Mouse (Mus musculus) hindbrain, embryonic 13.5 days (tissue): ENCODE measurements around the gene Kif5a. TPM values are rescaled to one million over a fixed set of nuclear protein-coding genes. Genes with fewer than 3 reads are reported as not detected.
"Not testable (repeated sequence)": the region's sequence is repeated elsewhere in the genome, so short reads cannot be mapped to it uniquely, and the experiment has no call there.

Experiments used
- ATAC-seq: fragments of 200-750 bp; cut with Nextera tagmentation; 2 replicates; pipeline ENCODE4 v1.8.0; 2017; ENCODE audit warnings: moderate TSS enrichment; ENCODE audit not compliant: low FRiP score
- H3K27ac ChIP-seq: fragments of 300-500 bp; sonication (generic); 2 replicates; pipeline ENCODE4 v1.5.1; 2015; ENCODE audit warnings: inconsistent platforms, mild to moderate bottlenecking, moderate library complexity
- H3K27me3 ChIP-seq: fragments of 300-500 bp; sonication (generic); 2 replicates; pipeline ENCODE4 v1.6.1; 2015; ENCODE audit warnings: mild to moderate bottlenecking, inconsistent platforms
- H3K36me3 ChIP-seq: fragments of 300-500 bp; sonication (generic); 2 replicates; pipeline ENCODE4 v1.6.1; 2015; ENCODE audit warnings: mild to moderate bottlenecking, inconsistent platforms
- H3K4me1 ChIP-seq: fragments of 300-500 bp; sonication (generic); replicated peaks from 2 replicates; pipeline ENCODE4 v1.6.1; 2015; ENCODE audit warnings: inconsistent platforms
- H3K4me2 ChIP-seq: fragments of 300-500 bp; sonication (generic); 2 replicates; pipeline ENCODE4 v1.6.1; 2015; ENCODE audit warnings: inconsistent platforms, mild to moderate bottlenecking, moderate library complexity
- H3K4me3 ChIP-seq: fragments of 300-500 bp; sonication (generic); 2 replicates; pipeline ENCODE4 v1.5.1; 2015; ENCODE audit warnings: mild to moderate bottlenecking, inconsistent platforms
- H3K9ac ChIP-seq: fragments of 300-500 bp; sonication (generic); 2 replicates; pipeline ENCODE4 v1.6.1; 2015; ENCODE audit warnings: mild to moderate bottlenecking, inconsistent platforms
- H3K9me3 ChIP-seq: fragments of 300-500 bp; sonication (generic); 2 replicates; pipeline ENCODE4 v1.6.1; 2016; ENCODE audit warnings: inconsistent platforms
- WGBS: fragments of 180-500 bp; shearing (Covaris S2); methylation state at CpG from one replicate; pipeline ENCODE4 v1.1.7; 2015; 5-methylcytosine and 5-hydroxymethylcytosine counted together
- polyA plus RNA-seq: library from polyadenylated mRNA; unstranded; fragments of >200 nt; fragmentation: Nextera tagmentation; extraction: Ambion mirVana; gene quantifications from 2 replicates; pipeline ENCODE4 v1.2.1, GENCODE M21; 2015

Kif5a gene
- polyA plus RNA-seq, 1 experiment from 2014 or later: 86.3 TPM

- WGBS: 87% methylated on average over 1 of the region's 1 CpGs
- not testable (repeated sequence) for H3K27ac ChIP-seq, H3K4me3 ChIP-seq, H3K9me3 ChIP-seq, H3K4me2 ChIP-seq, H3K9ac ChIP-seq, H3K27me3 ChIP-seq, ATAC-seq
- H3K36me3 ChIP-seq: peaks cover 24% of the 10 kb centered on the region
- peaks cover 75% of the 10 kb centered on the region for H3K4me1 ChIP-seq
Measured at GRCm38 (mm10) chr10:127192057-127192328, 71.2 kb downstream of the Kif5a start.

DNA sequence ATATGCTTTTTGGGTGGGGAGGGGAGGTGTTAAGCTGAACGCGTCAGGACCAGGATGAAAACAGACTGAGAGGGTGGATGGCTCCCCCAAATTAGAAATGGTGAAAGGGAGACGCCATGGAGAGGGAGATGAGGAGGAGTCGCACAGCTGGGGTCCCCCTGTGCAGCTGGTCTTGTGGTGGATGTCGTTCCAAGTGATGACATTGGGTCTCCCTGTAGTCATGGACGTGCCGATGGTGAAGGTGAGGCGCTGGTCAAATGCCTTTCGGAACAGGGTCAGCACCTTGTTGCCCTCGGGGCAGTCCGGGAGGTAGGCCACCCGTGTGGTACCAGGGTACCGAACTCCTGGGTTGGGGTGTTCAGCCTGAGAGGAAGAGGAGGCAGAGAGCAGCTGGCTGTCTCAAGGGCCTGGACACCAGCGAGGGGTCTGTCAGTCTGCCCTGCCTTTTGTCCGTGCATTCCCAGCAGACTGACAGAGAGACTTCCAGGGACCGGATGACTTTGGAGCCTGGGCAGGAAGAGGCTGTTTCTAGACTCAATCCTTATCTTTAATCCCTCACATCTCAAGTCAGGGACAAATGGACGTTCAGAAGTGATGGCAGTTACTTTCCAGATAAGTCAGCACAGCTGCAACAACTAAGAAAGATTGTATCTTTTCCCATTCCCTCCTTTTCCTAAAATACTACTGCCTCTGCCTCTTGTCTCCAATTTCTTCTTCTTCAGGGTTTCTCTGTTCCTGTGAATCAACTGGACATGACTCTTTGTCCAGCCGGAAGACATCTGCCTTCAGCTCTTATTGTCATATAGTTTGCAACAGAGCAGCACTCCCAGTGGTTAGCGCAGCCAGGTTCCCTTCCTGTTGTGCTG, 71.7 kb downstream of the Kif5a start:
- H3K4me1 ChIP-seq: peaks cover 73% of the 10 kb centered on the region
- H3K36me3 ChIP-seq: peaks cover 29% of the 10 kb centered on the region
- no peak overlapping the region for H3K4me2 ChIP-seq
- H3K9ac ChIP-seq: no peak overlapping the region
- H3K4me3 ChIP-seq: no peak overlapping the region
- ATAC-seq: no peak
- H3K27me3 ChIP-seq: no peaks in the 10 kb centered on the region
- no peaks in the 10 kb centered on the region for H3K9me3 ChIP-seq
- 81% methylated on average over 19 of the region's 19 CpGs for WGBS
- no peak overlapping the region for H3K27ac ChIP-seq

DNA sequence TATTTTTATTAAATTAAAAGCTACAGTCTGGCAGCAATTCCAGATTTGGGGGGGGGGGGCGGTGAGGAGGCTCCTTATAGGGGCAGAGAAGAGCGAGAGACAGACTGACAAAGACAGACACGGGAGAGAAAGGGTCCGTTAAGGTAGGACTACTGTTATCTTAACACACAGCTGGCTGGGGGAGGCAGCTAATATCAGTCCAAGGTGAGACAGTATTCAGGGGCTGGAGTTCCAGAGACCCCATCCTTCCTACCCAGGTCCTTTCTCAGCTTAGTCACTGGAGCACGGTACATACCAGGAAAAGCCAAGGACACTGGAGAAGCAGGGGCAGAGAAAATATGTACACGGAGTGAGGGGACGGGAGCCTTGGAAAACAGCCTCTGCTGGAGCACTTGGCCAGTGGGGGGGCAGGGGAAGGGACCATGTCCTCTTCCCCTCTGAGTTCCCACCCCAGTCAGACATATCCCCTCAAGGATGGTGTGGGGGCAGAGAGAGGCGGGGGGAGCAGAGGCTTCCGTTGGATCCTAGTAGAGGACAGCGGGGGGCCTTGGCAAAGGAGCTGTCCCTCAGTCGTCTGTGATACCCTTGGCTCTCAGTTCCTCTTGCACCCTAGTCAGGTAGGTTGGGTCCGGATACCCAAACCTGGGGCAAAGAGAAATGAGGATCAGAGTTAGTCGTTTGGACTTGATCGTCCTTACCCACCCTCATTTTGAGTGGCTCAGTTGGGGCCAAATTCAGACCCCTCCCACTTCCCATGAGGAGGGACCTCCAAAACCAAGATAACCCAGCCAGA, 72.6 kb downstream of the Kif5a start:
- Histone ChIP-seq H3K4me1 (peaks cover 67% of the 10 kb centered on the region), H3K36me3 (peaks cover 29% of the 10 kb centered on the region), H3K27ac (peak overlapping the region; percentile 23; the same call in 1 of the 2 replicates), H3K27me3 (0 out of 2 replicates have a peak, but pooled peaks cover under 1% of the 10 kb centered on the region), H3K4me3 (peak overlapping the region; percentile 11; the same call in 1 of the 2 replicates), H3K4me2 (peak overlapping the region; percentile 98), H3K9me3 (no peaks in the 10 kb centered on the region), H3K9ac (peak overlapping the region; percentile 85; the same call in 1 of the 2 replicates)
- 34% methylated on average over 13 of the region's 14 CpGs for WGBS
- ATAC-seq: no peak

DNA sequence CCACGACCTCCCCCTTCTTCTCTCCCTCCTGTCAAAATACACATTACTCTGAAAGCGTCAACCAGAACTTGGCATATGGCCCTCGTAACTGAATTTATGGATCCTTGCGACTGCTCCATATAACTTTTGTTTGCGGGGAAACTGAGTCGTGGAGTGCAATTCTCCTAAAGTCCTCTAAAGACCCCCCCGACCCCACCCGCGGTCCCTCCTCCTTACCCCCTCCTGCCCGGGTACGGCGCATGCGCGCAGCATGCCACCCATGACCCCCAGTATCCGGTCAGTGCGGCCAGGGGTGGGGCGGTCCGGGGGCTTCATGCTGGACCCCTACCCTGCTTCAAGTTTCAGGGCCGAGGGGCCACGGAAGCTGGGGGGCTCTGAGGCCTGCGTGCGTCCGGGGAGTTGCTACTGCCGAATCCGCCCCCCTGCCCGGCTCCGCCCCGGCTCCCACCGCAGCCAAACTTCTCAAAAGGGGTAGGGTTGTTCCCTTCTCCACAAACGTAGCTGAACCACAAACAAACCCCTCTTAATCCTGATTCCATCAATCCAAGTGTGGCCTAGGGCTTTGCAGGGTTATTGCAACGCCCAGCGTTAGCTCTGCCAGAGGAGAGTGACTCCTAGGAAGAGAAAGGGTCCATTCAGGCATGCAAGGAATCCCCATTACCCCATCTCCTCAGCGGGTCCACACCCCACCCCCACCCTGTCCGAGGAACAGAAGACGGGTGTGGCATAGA, 73.3 kb downstream of the Kif5a start, which contains the start of gene Arhgef25:
Arhgef25 (minus strand) TSS at position 433 of the 731 bp plus-strand sequence.
- Histone ChIP-seq H3K4me2 (peak within 1 kb of the TSS; percentile 98), H3K4me1 (peaks cover 70% of the 10 kb centered on the region), H3K9ac (peak within 1 kb of the TSS; percentile 85), H3K9me3 (no peaks in the 10 kb centered on the region), H3K27ac (peak within 1 kb of the TSS; percentile 88), H3K36me3 (peaks cover 29% of the 10 kb centered on the region), H3K4me3 (peak within 1 kb of the TSS; percentile 69), H3K27me3 (peaks cover 7% of the 10 kb centered on the region; the same call in 1 of the 2 replicates)
- WGBS: under 1% methylated on average over 34 of the region's 35 CpGs
- no peak for ATAC-seq

DNA sequence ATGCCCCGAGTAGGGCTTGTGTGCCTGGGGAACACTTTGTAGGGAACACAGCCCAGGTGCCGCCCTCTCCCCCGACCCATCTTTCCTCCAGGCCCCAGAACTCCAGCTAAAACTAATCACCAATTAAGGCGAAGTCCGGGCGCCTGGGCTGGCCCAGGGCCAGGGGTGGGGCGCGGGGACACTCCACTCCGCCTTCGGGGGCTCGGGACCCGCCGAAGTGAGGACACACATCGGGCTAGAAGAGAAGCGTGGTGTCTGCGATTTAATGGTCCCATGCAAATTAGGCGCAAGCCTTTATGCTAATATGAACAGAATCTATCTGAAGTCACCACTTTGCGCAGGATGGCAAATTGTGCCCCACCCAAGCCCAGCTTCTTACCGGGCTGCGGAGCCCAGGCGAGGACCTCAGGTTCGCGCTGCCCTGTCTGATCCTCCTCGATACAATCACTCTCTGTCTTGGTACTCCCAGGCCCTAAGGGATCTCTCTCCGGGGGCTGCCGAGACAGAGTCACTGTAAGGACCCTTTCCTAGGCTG, 74.0 kb downstream of the Kif5a start:
- WGBS: under 1% methylated on average over 26 of the region's 26 CpGs
- Histone ChIP-seq H3K36me3 (peaks cover 29% of the 10 kb centered on the region), H3K27ac (peak overlapping the region; percentile 88), H3K9me3 (no peaks in the 10 kb centered on the region), H3K4me2 (peak overlapping the region; percentile 98), H3K4me3 (peak overlapping the region; percentile 69), H3K4me1 (peaks cover 70% of the 10 kb centered on the region), H3K27me3 (peaks cover 8% of the 10 kb centered on the region; the same call in 1 of the 2 replicates), H3K9ac (peak overlapping the region; percentile 85)
- peak; percentile 5; the same call in 1 of the 2 replicates for ATAC-seq

- peak overlapping the region; percentile 69 for H3K4me3 ChIP-seq
- under 1% methylated on average over 22 of the region's 46 CpGs for WGBS
- no peaks in the 10 kb centered on the region for H3K9me3 ChIP-seq
- ATAC-seq: peak; percentile 81
- peaks cover 12% of the 10 kb centered on the region for H3K27me3 ChIP-seq
- H3K36me3 ChIP-seq: peaks cover 29% of the 10 kb centered on the region
- peak overlapping the region; percentile 88 for H3K27ac ChIP-seq
- H3K4me2 ChIP-seq: peak overlapping the region; percentile 98
- H3K4me1 ChIP-seq: peaks cover 75% of the 10 kb centered on the region
- H3K9ac ChIP-seq: peak overlapping the region; percentile 85
Measured at GRCm38 (mm10) chr10:127188465-127189115, 74.6 kb downstream of the Kif5a start.

GRCm38 (mm10) chr10:127188079-127188453, 75.1 kb downstream of the Kif5a start:
- whole genome bisulfite sequencing: under 1% methylated on average over 15 of the region's 21 CpGs
- Histone ChIP-seq H3K9ac (peak overlapping the region; percentile 85), H3K4me2 (peak overlapping the region; percentile 98), H3K36me3 (peaks cover 29% of the 10 kb centered on the region), H3K4me3 (peak overlapping the region; percentile 69), H3K27ac (peak overlapping the region; percentile 88), H3K9me3 (no peaks in the 10 kb centered on the region), H3K27me3 (peaks cover 17% of the 10 kb centered on the region), H3K4me1 (peaks cover 73% of the 10 kb centered on the region)
- ATAC-seq: peak; percentile 26

GRCm38 (mm10) chr10:127187371-127188078, 75.6 kb downstream of the Kif5a start:
- ATAC-seq: peak; percentile 4; the same call in 1 of the 2 replicates
- peak overlapping the region; percentile 98 for H3K4me2 ChIP-seq
- peaks cover 22% of the 10 kb centered on the region for H3K27me3 ChIP-seq
- peak overlapping the region; percentile 85 for H3K9ac ChIP-seq
- H3K4me3 ChIP-seq: peak overlapping the region; percentile 69
- peaks cover 68% of the 10 kb centered on the region for H3K4me1 ChIP-seq
- 33% methylated on average over 10 of the region's 10 CpGs for WGBS
- peak overlapping the region; percentile 88 for H3K27ac ChIP-seq
- no peaks in the 10 kb centered on the region for H3K9me3 ChIP-seq
- H3K36me3 ChIP-seq: peaks cover 29% of the 10 kb centered on the region

- ATAC-seq: no peak
- 79% methylated on average over 1 of the region's 1 CpGs for WGBS
- Histone ChIP-seq H3K36me3 (peaks cover 25% of the 10 kb centered on the region), H3K9ac (no peak overlapping the region), H3K9me3 (no peaks in the 10 kb centered on the region), H3K27ac (no peak overlapping the region), H3K27me3 (peaks cover 28% of the 10 kb centered on the region), H3K4me3 (no peak overlapping the region), H3K4me2 (no peak overlapping the region), H3K4me1 (peaks cover 64% of the 10 kb centered on the region)
Measured at GRCm38 (mm10) chr10:127186451-127186850, 76.7 kb downstream of the Kif5a start.

- peaks cover 15% of the 10 kb centered on the region for H3K36me3 ChIP-seq
- H3K4me2 ChIP-seq: no peak overlapping the region
- no peaks in the 10 kb centered on the region for H3K9me3 ChIP-seq
- peaks cover 37% of the 10 kb centered on the region for H3K27me3 ChIP-seq
- no peak for ATAC-seq
- no peak overlapping the region for H3K9ac ChIP-seq
- peaks cover 57% of the 10 kb centered on the region for H3K4me1 ChIP-seq
- 86% methylated on average over 15 of the region's 15 CpGs for WGBS
- no peak overlapping the region for H3K4me3 ChIP-seq
- no peak overlapping the region; the same call in 1 of the 2 replicates for H3K27ac ChIP-seq
Measured at GRCm38 (mm10) chr10:127185506-127185905, 77.6 kb downstream of the Kif5a start.

DNA sequence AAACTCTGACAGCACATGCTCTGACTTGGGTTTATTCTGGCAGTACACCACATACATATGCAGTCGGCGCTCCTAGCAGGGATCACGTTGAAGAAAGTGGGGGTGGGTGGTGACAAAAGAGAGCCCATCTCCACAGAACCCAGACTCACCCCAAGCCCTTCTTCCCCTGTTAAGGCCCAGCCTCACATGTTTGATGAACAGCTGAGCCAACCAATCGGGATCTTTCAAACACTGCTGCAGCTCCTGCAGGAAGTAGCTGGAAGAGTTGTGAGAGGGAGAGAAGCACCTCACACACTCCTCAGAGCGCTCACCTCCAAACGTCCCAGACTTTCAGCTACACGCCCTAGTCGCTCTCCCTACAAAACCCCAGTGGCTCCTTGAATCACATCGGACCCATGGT, 78.0 kb downstream of the Kif5a start:
- Histone ChIP-seq H3K27me3 (peaks cover 41% of the 10 kb centered on the region), H3K9me3 (no peaks in the 10 kb centered on the region), H3K4me1 (peaks cover 57% of the 10 kb centered on the region), H3K36me3 (peaks cover 14% of the 10 kb centered on the region), H3K9ac (no peak overlapping the region), H3K27ac (no peak overlapping the region; the same call in 1 of the 2 replicates), H3K4me2 (no peak overlapping the region), H3K4me3 (no peak overlapping the region)
- WGBS: 68% methylated on average over 9 of the region's 9 CpGs
- no peak for ATAC-seq
